Mouse (Mus musculus) liver, embryonic 13.5 days (tissue): ENCODE results near the gene Zmiz1. TPM values are rescaled to one million over a fixed set of nuclear protein-coding genes. Genes with fewer than 3 reads are reported as not detected.
A peak's percentile ranks its signal among the peaks of the same experiment; 100 is the strongest.

Experiments
- ATAC-seq: fragments of 200-750 bp; cut with Nextera tagmentation; 2 replicates; pipeline ENCODE4 v1.8.0; 2017; ENCODE audit warnings: low read depth, mild to moderate bottlenecking, moderate number of reproducible peaks, moderate library complexity
- DNase-seq: peaks from one replicate; pipeline ENCODE4 v3.0.0; 2022
- H3K27ac ChIP-seq: fragments of 300-500 bp; sonication (generic); 2 replicates; pipeline ENCODE4 v1.5.1; 2015; ENCODE audit warnings: moderate library complexity, mild to moderate bottlenecking, inconsistent platforms
- H3K27me3 ChIP-seq: fragments of 300-500 bp; sonication (generic); 2 replicates; pipeline ENCODE4 v1.6.1; 2015; ENCODE audit warnings: mild to moderate bottlenecking, inconsistent platforms
- H3K36me3 ChIP-seq: fragments of 300-500 bp; sonication (generic); 2 replicates; pipeline ENCODE4 v1.6.1; 2015; ENCODE audit warnings: mild to moderate bottlenecking, inconsistent platforms
- H3K4me1 ChIP-seq: fragments of 300-500 bp; sonication (generic); replicated peaks from 2 replicates; pipeline ENCODE4 v1.6.1; 2015; ENCODE audit warnings: inconsistent platforms
- H3K4me2 ChIP-seq: fragments of 300-500 bp; sonication (generic); 2 replicates; pipeline ENCODE4 v1.6.1; 2015; ENCODE audit warnings: inconsistent platforms, mild to moderate bottlenecking, moderate library complexity
- H3K4me3 ChIP-seq: fragments of 300-500 bp; sonication (generic); replicated peaks from 2 replicates; pipeline ENCODE4 v1.5.1; 2015; ENCODE audit warnings: mild to moderate bottlenecking, inconsistent platforms
- H3K9ac ChIP-seq: fragments of 300-500 bp; sonication (generic); 2 replicates; pipeline ENCODE4 v1.6.1; 2015; ENCODE audit warnings: mild to moderate bottlenecking, inconsistent platforms
- H3K9me3 ChIP-seq: fragments of 300-500 bp; sonication (generic); replicated peaks from 2 replicates; pipeline ENCODE4 v1.6.1; 2016; ENCODE audit warnings: inconsistent platforms
- WGBS: fragments of 180-500 bp; shearing (Covaris S2); methylation state at CpG from one replicate; pipeline ENCODE4 v1.1.7; 2015; ENCODE audit not compliant: insufficient replicate concordance; 5-methylcytosine and 5-hydroxymethylcytosine counted together
- polyA plus RNA-seq: library from polyadenylated mRNA; unstranded; fragments of >200 nt; fragmentation: Nextera tagmentation; extraction: Ambion mirVana; gene quantifications from 2 replicates; pipeline ENCODE4 v1.2.1, GENCODE M21; 2015

The Zmiz1 gene
- polyA plus RNA-seq, 1 experiment from 2014 or later = 4.5 TPM

DNA sequence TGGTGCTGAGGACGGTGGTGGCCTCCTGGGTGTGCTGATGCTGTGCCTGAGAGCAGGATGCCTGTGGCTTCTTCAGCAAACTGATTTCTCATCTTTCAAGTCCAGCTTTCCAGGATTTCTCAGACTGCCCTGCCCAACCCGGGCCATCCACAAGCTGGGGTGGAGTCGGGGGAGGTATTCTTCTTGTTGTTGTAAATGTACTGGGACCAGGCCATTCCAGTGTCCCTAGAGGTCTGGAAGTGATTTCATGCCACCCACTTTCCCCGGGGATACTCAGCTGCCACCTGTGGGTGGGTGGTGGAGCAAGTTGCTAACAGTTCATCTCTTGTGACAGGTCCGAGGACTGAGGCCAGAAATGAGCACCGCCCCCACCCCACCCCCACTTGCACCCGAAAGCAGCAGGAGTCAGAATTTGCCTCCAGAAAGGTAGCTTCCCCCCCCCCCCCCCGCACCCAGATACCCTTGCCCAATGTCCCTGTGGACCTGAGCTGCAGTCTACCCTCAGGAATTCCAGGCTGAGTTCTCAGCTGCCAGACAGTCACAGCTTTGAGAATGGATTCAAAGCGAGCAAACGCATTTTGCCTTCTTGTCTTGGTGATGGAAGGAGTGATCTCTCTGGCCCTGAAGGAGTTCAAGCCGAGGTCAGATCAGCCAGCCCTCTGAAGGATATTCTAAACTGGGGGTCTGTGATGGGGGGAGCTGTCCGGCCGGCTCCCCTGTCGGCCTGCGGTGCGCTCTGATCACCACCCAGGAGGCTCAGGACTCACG is 2.1 kb upstream of the Zmiz1 start:
- Histone ChIP-seq H3K36me3 (no peaks in the 10 kb centered on the region), H3K27me3 (peaks cover 90% of the 10 kb centered on the region), H3K27ac (no peak overlapping the region), H3K4me1 (peaks cover 68% of the 10 kb centered on the region), H3K4me3 (peak overlapping the region; percentile 78), H3K9ac (peak overlapping the region; percentile 62), H3K4me2 (peak overlapping the region; percentile 98), H3K9me3 (no peaks in the 10 kb centered on the region)
- DNase-seq = no peak
- WGBS = 14% methylated on average over 17 of the region's 17 CpGs
- no peak for ATAC-seq

GRCm38 (mm10) chr14:25457434-25457957 is 1.5 kb upstream of the Zmiz1 start:
- Histone ChIP-seq H3K4me1 (peaks cover 68% of the 10 kb centered on the region), H3K27ac (no peak overlapping the region), H3K9me3 (no peaks in the 10 kb centered on the region), H3K27me3 (peaks cover 93% of the 10 kb centered on the region), H3K9ac (peak overlapping the region; percentile 62), H3K4me3 (peak overlapping the region; percentile 78), H3K36me3 (no peaks in the 10 kb centered on the region), H3K4me2 (peak overlapping the region; percentile 98)
- under 1% methylated on average over 52 of the region's 52 CpGs for WGBS
- ATAC-seq = peak; percentile 46
- peak; percentile 76 for DNase-seq

DNA sequence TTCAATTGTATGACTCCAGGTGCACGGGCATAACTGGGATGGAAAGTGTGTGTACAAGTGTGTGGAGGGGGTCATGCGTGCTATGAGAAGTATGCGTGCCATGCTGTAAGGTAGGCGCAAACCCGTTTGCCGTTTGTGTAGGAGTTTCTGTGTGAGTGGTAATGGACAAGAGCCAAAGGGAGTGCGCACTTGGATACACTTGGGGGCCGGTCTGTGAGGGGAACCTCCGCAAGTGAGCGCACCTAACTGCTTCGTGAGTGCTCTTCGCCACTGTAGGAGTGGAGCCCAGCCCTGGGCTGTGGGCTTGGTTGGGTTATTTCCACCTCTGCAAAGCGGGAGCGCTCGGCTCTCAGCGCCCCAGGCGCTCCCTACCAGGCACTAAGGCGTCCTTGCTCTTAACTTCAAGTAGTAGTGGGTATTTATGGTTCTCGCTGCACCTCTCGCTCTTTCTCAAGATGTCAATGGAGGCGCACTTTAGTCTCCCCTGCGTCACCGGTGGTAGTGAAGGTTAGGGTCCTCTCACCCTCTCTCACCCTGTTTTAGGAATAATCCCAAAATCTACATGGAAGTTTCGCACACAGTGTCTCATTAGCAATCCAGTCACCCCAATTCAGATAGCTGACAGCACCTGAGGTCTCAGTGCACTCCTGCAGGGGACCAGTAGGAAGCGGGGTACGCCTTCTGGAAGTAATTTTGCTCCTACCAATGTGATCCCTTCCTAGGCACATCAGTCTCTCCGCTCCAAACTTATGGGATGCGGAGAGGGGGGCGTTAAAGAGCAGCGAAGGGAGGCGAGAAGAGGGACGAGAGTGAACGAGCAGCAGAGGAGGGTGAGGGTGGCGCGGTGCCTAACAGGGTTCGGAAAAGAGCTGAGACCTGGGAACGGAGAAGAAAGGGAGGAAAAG is 622 bp upstream of the Zmiz1 start:
- DNase-seq (no peak), ATAC-seq (no peak; the same call in 1 of the 2 replicates)
- Histone ChIP-seq H3K4me2 (peak overlapping the region; percentile 98), H3K27ac (no peak overlapping the region), H3K9ac (peak overlapping the region; percentile 62), H3K27me3 (peaks cover 88% of the 10 kb centered on the region), H3K9me3 (no peaks in the 10 kb centered on the region), H3K4me3 (peak overlapping the region; percentile 78), H3K36me3 (no peaks in the 10 kb centered on the region), H3K4me1 (peaks cover 68% of the 10 kb centered on the region)
- under 1% methylated on average over 37 of the region's 37 CpGs for WGBS

- Histone ChIP-seq H3K9me3 (no peaks in the 10 kb centered on the region), H3K9ac (peak overlapping the region; percentile 81), H3K27ac (peak overlapping the region; percentile 92), H3K36me3 (no peaks in the 10 kb centered on the region), H3K4me3 (peak overlapping the region; percentile 78), H3K4me2 (peak overlapping the region; percentile 98), H3K27me3 (peaks cover 78% of the 10 kb centered on the region), H3K4me1 (peaks cover 74% of the 10 kb centered on the region)
- DNase-seq = no peak
- ATAC-seq = peak; percentile 59
- under 1% methylated on average over 69 of the region's 69 CpGs for WGBS
Observed at GRCm38 (mm10) chr14:25459394-25459997, 511 bp downstream of the Zmiz1 start.

- H3K4me2 ChIP-seq = peak overlapping the region; percentile 98
- peak overlapping the region; percentile 78 for H3K4me3 ChIP-seq
- DNase-seq = no peak
- H3K36me3 ChIP-seq = no peaks in the 10 kb centered on the region
- under 1% methylated on average over 62 of the region's 63 CpGs for WGBS
- H3K27me3 ChIP-seq = peaks cover 73% of the 10 kb centered on the region
- no peaks in the 10 kb centered on the region for H3K9me3 ChIP-seq
- peak overlapping the region; percentile 81 for H3K9ac ChIP-seq
- no peak for ATAC-seq
- peaks cover 81% of the 10 kb centered on the region for H3K4me1 ChIP-seq
- H3K27ac ChIP-seq = peak overlapping the region; percentile 92
Observed at GRCm38 (mm10) chr14:25459998-25460800, 1.2 kb downstream of the Zmiz1 start.

DNA sequence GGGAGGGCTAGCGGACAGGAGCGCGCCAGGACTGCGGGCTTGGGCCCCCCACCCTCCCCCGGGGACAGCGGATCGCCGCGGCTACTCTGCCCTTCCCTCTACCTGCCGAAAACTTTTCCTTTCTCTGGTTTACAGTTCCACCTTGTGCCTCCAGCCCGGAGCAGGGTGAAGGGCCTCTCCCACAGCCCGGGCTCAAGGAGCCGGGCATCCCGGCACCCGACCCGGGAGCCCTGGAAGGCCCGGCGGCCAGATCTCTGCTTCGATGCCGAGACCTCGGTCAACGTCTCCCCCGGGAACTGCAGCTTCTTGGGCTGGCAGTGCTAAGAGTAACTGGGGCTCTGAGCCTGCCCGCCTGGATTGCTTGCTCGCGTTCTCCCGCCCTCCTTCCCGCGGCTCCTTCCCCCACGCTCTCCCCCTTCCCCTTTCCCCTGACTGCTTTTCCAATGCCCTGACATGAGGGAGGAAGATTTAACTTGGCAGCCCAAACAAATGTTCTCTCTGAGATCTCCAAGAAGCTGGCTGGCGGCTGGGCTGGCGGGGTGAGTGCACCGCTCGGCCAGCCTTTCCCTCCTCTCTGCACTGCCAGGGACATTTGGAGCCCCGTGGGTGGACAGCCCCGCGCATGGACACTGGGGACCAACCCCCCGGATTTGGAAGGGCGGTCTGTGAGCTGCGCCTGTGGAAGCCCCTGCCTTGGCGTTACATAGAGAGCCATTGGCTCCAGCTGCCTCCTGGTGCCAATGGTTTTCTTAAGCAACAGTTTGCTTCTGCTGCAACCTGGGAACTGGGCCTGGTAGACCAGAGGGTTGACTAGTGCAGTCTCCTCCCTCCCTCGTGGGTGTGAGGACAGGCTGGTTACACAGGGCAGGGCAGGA is 2.1 kb downstream of the Zmiz1 start:
- Histone ChIP-seq H3K9ac (peak overlapping the region; percentile 81), H3K9me3 (no peaks in the 10 kb centered on the region), H3K4me3 (peak overlapping the region; percentile 78), H3K36me3 (no peaks in the 10 kb centered on the region), H3K4me2 (peak overlapping the region; percentile 98), H3K27me3 (peaks cover 65% of the 10 kb centered on the region), H3K4me1 (peaks cover 86% of the 10 kb centered on the region), H3K27ac (peak overlapping the region; percentile 92)
- no peak for ATAC-seq
- 2% methylated on average over 42 of the region's 42 CpGs for WGBS
- no peak for DNase-seq

GRCm38 (mm10) chr14:25461676-25462385 is 2.8 kb downstream of the Zmiz1 start:
- DNase-seq = no peak

DNA sequence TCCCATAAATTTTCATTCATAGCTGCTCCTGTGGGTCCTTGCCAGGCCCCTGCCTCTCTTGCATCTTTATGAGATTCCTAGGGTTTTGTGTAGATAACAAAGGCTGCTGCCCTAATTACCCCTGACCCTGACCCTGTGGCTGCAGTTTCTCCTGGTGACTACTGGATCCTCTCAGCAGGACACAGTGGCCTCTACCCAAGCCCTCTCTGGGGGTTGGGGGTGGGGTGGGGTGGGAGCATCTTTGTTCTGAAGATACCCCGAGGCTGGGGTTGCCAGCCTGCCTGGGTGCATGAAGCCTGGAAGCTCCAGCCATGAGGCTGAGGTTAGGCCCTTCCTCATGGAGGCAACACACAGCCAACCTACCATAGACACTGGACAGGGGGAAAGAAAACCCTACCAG is 4.0 kb downstream of the Zmiz1 start:
- no peaks in the 10 kb centered on the region for H3K9me3 ChIP-seq
- no peak overlapping the region for H3K9ac ChIP-seq
- WGBS = 38% methylated on average over 1 of the region's 1 CpGs
- H3K4me2 ChIP-seq = no peak overlapping the region
- DNase-seq = no peak
- no peak overlapping the region for H3K27ac ChIP-seq
- H3K36me3 ChIP-seq = no peaks in the 10 kb centered on the region
- peaks cover 89% of the 10 kb centered on the region for H3K4me1 ChIP-seq
- H3K27me3 ChIP-seq = peaks cover 45% of the 10 kb centered on the region
- no peak overlapping the region for H3K4me3 ChIP-seq
- ATAC-seq = no peak

More at GRCm38 (mm10) chr14:25461676-25462385, 2.8 kb downstream of the Zmiz1 start:
- Histone ChIP-seq H3K27me3 (peaks cover 57% of the 10 kb centered on the region), H3K4me1 (peaks cover 91% of the 10 kb centered on the region), H3K4me2 (peak overlapping the region; percentile 98), H3K36me3 (no peaks in the 10 kb centered on the region), H3K9me3 (no peaks in the 10 kb centered on the region), H3K27ac (peak overlapping the region; percentile 92), H3K4me3 (peak overlapping the region; percentile 78), H3K9ac (peak overlapping the region; percentile 81)
- no peak for ATAC-seq
- WGBS = 21% methylated on average over 12 of the region's 12 CpGs

DNA sequence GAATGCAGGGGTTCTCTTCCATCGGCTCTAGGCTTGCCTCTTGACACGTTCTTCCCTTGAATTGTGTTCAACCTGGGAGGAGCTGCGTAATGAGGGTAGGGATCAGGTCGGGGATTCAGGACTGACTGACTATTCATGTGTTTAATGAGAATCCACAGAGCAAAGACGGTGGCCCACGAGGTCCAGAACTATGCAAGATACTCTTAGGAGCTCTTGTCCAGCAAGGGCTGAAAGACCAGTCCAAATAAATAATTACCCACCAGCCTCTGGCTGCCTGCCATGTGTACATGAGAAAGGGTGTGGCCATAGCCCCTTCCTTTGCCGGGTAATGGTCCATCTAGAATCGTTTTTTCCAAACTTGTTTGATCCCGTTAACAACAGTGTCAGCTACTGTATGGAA is 4.9 kb downstream of the Zmiz1 start:
- no peak overlapping the region for H3K4me3 ChIP-seq
- no peak for ATAC-seq
- peaks cover 86% of the 10 kb centered on the region for H3K4me1 ChIP-seq
- no peak for DNase-seq
- WGBS = 54% methylated on average over 9 of the region's 9 CpGs
- H3K27ac ChIP-seq = no peak overlapping the region
- no peaks in the 10 kb centered on the region for H3K9me3 ChIP-seq
- no peaks in the 10 kb centered on the region for H3K36me3 ChIP-seq
- H3K27me3 ChIP-seq = peaks cover 36% of the 10 kb centered on the region
- no peak overlapping the region for H3K4me2 ChIP-seq
- H3K9ac ChIP-seq = no peak overlapping the region
